In the genomic region with DNA sequence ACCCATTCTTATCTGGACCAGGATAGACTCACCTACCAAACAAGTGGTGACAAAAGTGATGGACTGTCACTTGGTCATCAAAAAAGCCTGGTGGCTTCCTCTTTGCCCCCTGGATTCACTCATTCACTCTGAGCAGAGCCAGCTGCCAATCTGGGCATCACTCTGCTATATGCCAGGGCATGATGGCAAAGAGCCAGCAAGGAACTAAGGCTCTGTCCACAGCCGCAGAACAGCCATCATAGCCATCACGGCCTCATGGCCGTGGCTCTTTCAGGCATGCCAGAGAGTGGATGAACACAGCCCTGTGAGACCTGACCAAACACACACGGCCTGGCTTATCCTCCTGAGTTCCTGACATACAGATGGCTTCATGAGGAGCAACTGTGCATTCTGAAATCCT, we compare ENCODE assay signal across 8 mouse cellular contexts. TPM values are rescaled to one million over a fixed set of nuclear protein-coding genes. Genes with fewer than 3 reads are reported as not detected.
DNase-seq lines count a peak whose midpoint lies in the region; ATAC-seq and TF ChIP-seq lines count a peak whose summit lies in the region.

No protein-coding gene starts in this region.

- no peak for DNase-seq in gastrocnemius, adult 2 months
- DNase-seq in gastrocnemius, postnatal 36 days = no peak
- DNase-seq in testis, postnatal 14 days (ENCODE audit: low spot score) = no peak
- no peak for DNase-seq in liver, embryonic 14.5 days (ENCODE audit: low read depth in 3 of 3, low spot score in 3 of 3)
- no peak for DNase-seq in adrenal gland, postnatal 10 days
- DNase-seq in thymus, postnatal 36 days = no peak
- DNase-seq in right cerebral cortex, postnatal 4 days = no peak

- no peak overlapping the region for H3K9ac ChIP-seq in liver, embryonic 14.5 days (replicated peaks)

- TF ChIP-seq EP300 in liver, embryonic 14.5 days (IDR thresholded peaks at IDR 0.05; ENCODE audit: low read depth) = no peak

- peak overlapping the region; percentile 88 for H3K4me2 ChIP-seq in liver, embryonic 14.5 days (ENCODE audit: low read depth)

- no peak for TF ChIP-seq POLR2A in testis, adult 2 months (IDR thresholded peaks at IDR 0.05; ENCODE audit: control insufficient read depth, low read depth, low read length)

- WGBS in liver, embryonic 14.5 days (ENCODE audit: insufficient replicate concordance) = 77% methylated on average over 4 of the region's 4 CpGs

- intact Hi-C loops in gastrocnemius, adult 2 months (cut with DNase I) = no loop called here
- intact Hi-C loops in gastrocnemius, postnatal 36 days (cut with DNase I) = no loop called here

- H3K36me3 ChIP-seq in testis, adult 2 months (ENCODE audit: control insufficient read depth, insufficient read depth, low read length) = no peaks in the 10 kb centered on the region
- H3K36me3 ChIP-seq in liver, embryonic 14.5 days (replicated peaks; ENCODE audit: control insufficient read depth, insufficient read depth, low read depth) = no peaks in the 10 kb centered on the region; the same call in 1 of the 2 replicates

- H3K27ac ChIP-seq in gastrocnemius, adult 2 months = peak overlapping the region; percentile 96; the same call in 1 of the 2 replicates
- H3K27ac ChIP-seq in testis, adult 2 months (ENCODE audit: control insufficient read depth, insufficient read depth, low read depth, low read length) = no peak overlapping the region
- no peak overlapping the region for H3K27ac ChIP-seq in liver, embryonic 14.5 days

- no peaks in the 10 kb centered on the region for H3K9me3 ChIP-seq in liver, embryonic 14.5 days (ENCODE audit: control insufficient read depth, low read length)

- peak overlapping the region; percentile 76 for H3K4me3 ChIP-seq in gastrocnemius, adult 2 months
- peak overlapping the region; percentile 90 for H3K4me3 ChIP-seq in testis, adult 2 months (ENCODE audit: control insufficient read depth, low read depth, low read length)
- peak overlapping the region; percentile 78 to 89; a peak in 3 of 4 replicates for H3K4me3 ChIP-seq in liver, embryonic 14.5 days (ENCODE audit: insufficient read depth in 1 of 2, low read depth in 2 of 2, low read length in 2 of 2)

- no peak for ATAC-seq in liver, embryonic 14.5 days (ENCODE audit: insufficient read depth)

- H3K27me3 ChIP-seq in testis, adult 2 months (ENCODE audit: control insufficient read depth, insufficient read depth, low read length) = no peaks in the 10 kb centered on the region
- no peaks in the 10 kb centered on the region for H3K27me3 ChIP-seq in liver, embryonic 14.5 days (ENCODE audit: control insufficient read depth, insufficient read depth, low read length)

- no peak for TF ChIP-seq CTCF in gastrocnemius, adult 2 months (IDR thresholded peaks at IDR 0.05)
- no peak for TF ChIP-seq CTCF in testis, adult 2 months (IDR thresholded peaks at IDR 0.05; ENCODE audit: control insufficient read depth, insufficient read depth, insufficient replicate concordance, low read depth, low read length)
- TF ChIP-seq CTCF in liver, embryonic 14.5 days (IDR thresholded peaks at IDR 0.05; ENCODE audit: low read depth) = no peak

- H3K4me1 ChIP-seq in testis, adult 2 months (ENCODE audit: control insufficient read depth, insufficient read depth, low read length) = peaks cover 9% of the 10 kb centered on the region
- peaks cover 17 to 23% of the 10 kb centered on the region in 2 experiments for H3K4me1 ChIP-seq in liver, embryonic 14.5 days (replicated peaks; ENCODE audit: control insufficient read depth in 2 of 2, insufficient read depth in 2 of 2, low read length in 1 of 2)

RNA-seq across cellular contexts. Expression of a gene that starts 1.8 kb away (rescaled TPM):
- total RNA-seq in gastrocnemius, adult 2 months (2021) = 10 to 100 TPM; 53.1 to 68.5 TPM
- 10 to 100 TPM; 54.0 to 57.5 TPM for total RNA-seq in gastrocnemius, postnatal 36 days (2021)
- polyA plus RNA-seq in testis, adult 2 months (2012; rRNA removed) = 143 and 206 TPM in 2 replicates
- polyA plus RNA-seq in liver, embryonic 14.5 days (2012; rRNA removed) = 29.3 and 35.1 TPM in 2 replicates
- 24.2 and 27.1 TPM in 2 replicates for polyA plus RNA-seq in liver, embryonic 14.5 days (2014; fragmentation: Nextera tagmentation; extraction: Ambion mirVana)
- 10 to 100 TPM; 73.7 to 83.7 TPM for total RNA-seq in adrenal gland, postnatal 10 days (2021)

RNA-seq across cellular contexts. Expression of a gene that starts 5.1 kb away (rescaled TPM):
- total RNA-seq in gastrocnemius, adult 2 months (2021) = 10 to 100 TPM; 16.4 to 18.6 TPM
- total RNA-seq in gastrocnemius, postnatal 36 days (2021) = 10 to 100 TPM; 17.3 to 18.1 TPM
- 39.2 and 40.0 TPM in 2 replicates for polyA plus RNA-seq in testis, adult 2 months (2012; rRNA removed)
- 5.9 and 6.5 TPM in 2 replicates for polyA plus RNA-seq in liver, embryonic 14.5 days (2012; rRNA removed)
- 5.0 and 5.5 TPM in 2 replicates for polyA plus RNA-seq in liver, embryonic 14.5 days (2014; fragmentation: Nextera tagmentation; extraction: Ambion mirVana)
- 10 to 100 TPM; 19.5 to 24.8 TPM for total RNA-seq in adrenal gland, postnatal 10 days (2021)

RNA-seq across cellular contexts. Expression of a gene that starts 21.1 kb away (rescaled TPM):
- 100 to 1,000 TPM; 126 to 137 TPM for total RNA-seq in gastrocnemius, adult 2 months (2021)
- total RNA-seq in gastrocnemius, postnatal 36 days (2021) = 100 to 1,000 TPM; 129 to 153 TPM
- 171 and 187 TPM in 2 replicates for polyA plus RNA-seq in testis, adult 2 months (2012; rRNA removed)
- 47.3 and 54.1 TPM in 2 replicates for polyA plus RNA-seq in liver, embryonic 14.5 days (2012; rRNA removed)
- polyA plus RNA-seq in liver, embryonic 14.5 days (2014; fragmentation: Nextera tagmentation; extraction: Ambion mirVana) = 35.0 and 42.1 TPM in 2 replicates
- 100 to 1,000 TPM; 239 to 266 TPM for total RNA-seq in adrenal gland, postnatal 10 days (2021)

RNA-seq across cellular contexts. Expression of a gene that starts 33.8 kb away (rescaled TPM):
- total RNA-seq in gastrocnemius, adult 2 months (2021) = 10 to 100 TPM; 19.4 to 21.2 TPM
- 10 to 100 TPM; 14.9 to 18.7 TPM for total RNA-seq in gastrocnemius, postnatal 36 days (2021)
- 26.5 and 29.4 TPM in 2 replicates for polyA plus RNA-seq in testis, adult 2 months (2012; rRNA removed)
- 12.7 and 14.3 TPM in 2 replicates for polyA plus RNA-seq in liver, embryonic 14.5 days (2012; rRNA removed)
- 15.6 and 17.0 TPM in 2 replicates for polyA plus RNA-seq in liver, embryonic 14.5 days (2014; fragmentation: Nextera tagmentation; extraction: Ambion mirVana)
- total RNA-seq in adrenal gland, postnatal 10 days (2021) = 10 to 100 TPM; 37.6 to 38.6 TPM

RNA-seq across cellular contexts. Expression of a gene that starts 38.6 kb away (rescaled TPM):
- 10 to 100 TPM; 59.1 to 62.6 TPM for total RNA-seq in gastrocnemius, adult 2 months (2021)
- 10 to 100 TPM; 55.0 to 56.3 TPM for total RNA-seq in gastrocnemius, postnatal 36 days (2021)
- 323 and 343 TPM in 2 replicates for polyA plus RNA-seq in testis, adult 2 months (2012; rRNA removed)
- polyA plus RNA-seq in liver, embryonic 14.5 days (2012; rRNA removed) = 62.2 and 67.6 TPM in 2 replicates
- polyA plus RNA-seq in liver, embryonic 14.5 days (2014; fragmentation: Nextera tagmentation; extraction: Ambion mirVana) = 69.6 and 74.2 TPM in 2 replicates
- 10 to 100 TPM; 83.6 to 93.2 TPM for total RNA-seq in adrenal gland, postnatal 10 days (2021)
